Mouse (Mus musculus) splenic B cell, adult 2 months (primary cell): ENCODE measurements at regions not wholly inside any gene's neighbourhood (a gene's known extent, or its start where the extent isn't known, plus 50 kb on each side); places are given as distances from the start of the nearest gene placed in this dataset.

Experiments
- DNase-seq: peaks from one replicate; pipeline ENCODE4 v3.0.0-alpha.2; 2011; ENCODE audit warnings: low read depth, low spot score
- H3K27me3 ChIP-seq: 2 replicates; pipeline ENCODE4 v1.6.1; 2012; ENCODE audit warnings: mild to moderate bottlenecking, low read length, moderate library complexity, mixed read lengths; ENCODE audit not compliant: control insufficient read depth, poor library complexity, insufficient read depth, severe bottlenecking
- H3K36me3 ChIP-seq: 2 replicates; pipeline ENCODE4 v1.6.1; 2012; ENCODE audit warnings: mild to moderate bottlenecking, low read length, moderate library complexity, mixed read lengths; ENCODE audit not compliant: control insufficient read depth, poor library complexity, insufficient read depth, severe bottlenecking

- no peaks in the 10 kb centered on the region for H3K27me3 ChIP-seq
- no peak for DNase-seq
- H3K36me3 ChIP-seq, result no peaks in the 10 kb centered on the region
Measured at GRCm38 (mm10) chr6:35458250-35458649, 81.4 kb downstream of the Mtpn start.

- Histone ChIP-seq H3K36me3 (no peaks in the 10 kb centered on the region), H3K27me3 (no peaks in the 10 kb centered on the region)
- DNase-seq, result no peak
Measured at GRCm38 (mm10) chr6:35445007-35445406, 94.7 kb downstream of the Mtpn start.

DNA sequence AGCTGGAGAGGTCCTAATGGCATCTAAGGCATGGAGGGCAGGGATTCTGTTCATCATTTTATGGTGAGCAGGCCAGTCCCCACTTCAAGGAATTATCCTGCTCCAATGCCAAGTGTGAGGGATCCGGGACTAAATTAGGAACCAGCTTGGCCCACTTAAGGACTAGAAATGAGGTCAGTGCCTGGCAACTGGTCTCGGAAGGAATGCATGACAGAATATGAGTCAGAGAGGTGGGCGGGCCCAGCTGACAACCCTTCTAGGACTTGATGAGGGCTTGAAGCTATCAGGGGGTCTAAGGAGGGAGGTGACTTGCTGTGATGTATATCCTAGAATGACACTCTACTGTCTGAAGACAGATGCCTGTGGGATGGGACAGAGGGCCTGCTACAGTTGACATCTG is 100.4 kb upstream of the Fam180a start:
- Histone ChIP-seq H3K27me3 (no peaks in the 10 kb centered on the region), H3K36me3 (no peaks in the 10 kb centered on the region)
- DNase-seq, result no peak

DNA sequence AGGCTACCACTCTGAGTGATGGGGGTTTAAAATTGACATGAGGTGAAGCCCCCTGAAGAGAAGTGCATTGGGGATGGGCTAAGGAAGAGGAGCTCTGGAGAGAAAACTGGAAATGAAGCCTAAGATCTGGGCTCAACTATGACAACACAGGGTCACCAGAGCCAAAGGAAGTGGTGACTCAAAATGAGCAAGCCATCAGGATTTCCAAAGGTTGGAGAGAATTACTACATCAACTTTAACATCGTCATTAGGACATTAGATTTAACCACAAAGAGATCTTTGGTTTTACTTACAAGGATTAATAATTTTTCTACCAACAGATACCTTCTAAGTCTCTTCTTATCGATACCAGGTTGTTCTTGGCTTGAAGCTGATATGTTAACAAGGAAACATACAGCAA is 98.6 kb upstream of the Fam180a start:
- no peak for DNase-seq
- Histone ChIP-seq H3K27me3 (no peaks in the 10 kb centered on the region), H3K36me3 (no peaks in the 10 kb centered on the region)

DNA sequence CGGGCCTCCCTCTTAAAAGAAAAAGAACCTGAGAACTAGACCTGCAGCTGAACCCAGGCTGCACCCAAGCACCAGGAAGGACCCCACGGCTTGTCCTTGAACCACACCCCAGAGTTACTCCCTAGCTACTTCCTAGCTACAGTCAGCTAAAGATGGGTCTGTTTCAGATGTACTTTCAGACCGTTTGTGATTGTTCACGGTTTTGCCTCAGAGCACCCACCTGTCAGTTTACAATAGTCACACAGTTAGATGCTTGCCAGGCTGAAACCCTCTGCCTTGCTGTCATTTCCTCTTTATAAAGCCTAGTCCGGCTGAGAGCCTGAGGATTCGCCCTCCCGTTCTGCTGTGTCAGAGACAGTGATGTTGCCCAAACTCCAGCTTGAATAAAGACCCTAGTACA is 95.0 kb upstream of the Fam180a start:
- Histone ChIP-seq H3K27me3 (no peaks in the 10 kb centered on the region), H3K36me3 (no peaks in the 10 kb centered on the region)
- peak; percentile 59 for DNase-seq

- H3K27me3 ChIP-seq, result no peaks in the 10 kb centered on the region
- no peak for DNase-seq
Measured at GRCm38 (mm10) chr6:35405044-35405443, 79.1 kb upstream of the Fam180a start.

GRCm38 (mm10) chr6:35403341-35403910 is 77.5 kb upstream of the Fam180a start:
- DNase-seq, result no peak
- Histone ChIP-seq H3K36me3 (no peaks in the 10 kb centered on the region), H3K27me3 (no peaks in the 10 kb centered on the region)

More at GRCm38 (mm10) chr6:35405044-35405443, 79.1 kb upstream of the Fam180a start:
- no peaks in the 10 kb centered on the region for H3K36me3 ChIP-seq

DNA sequence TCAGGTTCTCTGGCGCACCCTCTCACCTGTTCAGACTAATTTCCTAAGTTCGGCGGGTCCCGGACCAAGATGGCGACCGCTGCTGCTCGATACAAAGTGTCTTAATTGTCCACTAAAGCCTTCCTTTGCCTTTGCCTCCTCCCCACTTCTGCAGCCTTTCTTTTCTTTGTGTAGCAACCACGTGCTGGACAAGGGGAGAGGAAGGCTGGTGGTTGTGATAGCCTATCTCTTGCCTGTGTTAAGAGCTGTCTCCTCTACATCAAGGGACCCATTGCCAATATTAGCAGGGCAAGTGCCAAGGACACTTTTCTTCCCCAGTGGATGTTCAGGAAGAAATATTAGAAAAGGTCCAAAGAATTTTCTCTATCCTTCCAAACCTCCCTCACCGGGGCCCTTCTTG is 69.8 kb upstream of the Fam180a start:
- Histone ChIP-seq H3K27me3 (no peaks in the 10 kb centered on the region), H3K36me3 (no peaks in the 10 kb centered on the region)
- DNase-seq, result no peak

DNA sequence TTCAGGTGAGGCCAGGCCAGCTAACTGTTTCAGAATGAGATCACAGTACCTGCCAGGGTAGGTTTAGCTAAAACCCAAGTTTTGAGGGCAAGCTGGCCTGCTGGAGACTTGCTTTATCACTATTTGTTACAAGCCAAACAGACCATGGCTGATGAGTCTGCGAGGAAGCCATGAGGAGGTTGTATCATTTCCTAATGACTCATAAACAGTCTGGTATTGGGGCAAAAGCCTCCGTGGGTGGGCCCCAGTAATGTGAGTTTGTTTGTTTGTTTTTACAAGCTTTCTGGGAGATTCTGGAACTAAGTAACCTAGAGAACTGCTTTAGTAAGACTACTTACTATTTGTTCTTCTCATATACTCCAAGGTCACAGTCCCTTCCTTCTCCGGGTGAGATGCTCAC is 62.9 kb upstream of the Fam180a start:
- no peaks in the 10 kb centered on the region for H3K27me3 ChIP-seq
- H3K36me3 ChIP-seq, result no peaks in the 10 kb centered on the region
- DNase-seq, result no peak

GRCm38 (mm10) chr6:35381536-35381935 is 55.6 kb upstream of the Fam180a start:
- H3K36me3 ChIP-seq, result no peaks in the 10 kb centered on the region
- no peak for DNase-seq
- H3K27me3 ChIP-seq, result no peaks in the 10 kb centered on the region

DNA sequence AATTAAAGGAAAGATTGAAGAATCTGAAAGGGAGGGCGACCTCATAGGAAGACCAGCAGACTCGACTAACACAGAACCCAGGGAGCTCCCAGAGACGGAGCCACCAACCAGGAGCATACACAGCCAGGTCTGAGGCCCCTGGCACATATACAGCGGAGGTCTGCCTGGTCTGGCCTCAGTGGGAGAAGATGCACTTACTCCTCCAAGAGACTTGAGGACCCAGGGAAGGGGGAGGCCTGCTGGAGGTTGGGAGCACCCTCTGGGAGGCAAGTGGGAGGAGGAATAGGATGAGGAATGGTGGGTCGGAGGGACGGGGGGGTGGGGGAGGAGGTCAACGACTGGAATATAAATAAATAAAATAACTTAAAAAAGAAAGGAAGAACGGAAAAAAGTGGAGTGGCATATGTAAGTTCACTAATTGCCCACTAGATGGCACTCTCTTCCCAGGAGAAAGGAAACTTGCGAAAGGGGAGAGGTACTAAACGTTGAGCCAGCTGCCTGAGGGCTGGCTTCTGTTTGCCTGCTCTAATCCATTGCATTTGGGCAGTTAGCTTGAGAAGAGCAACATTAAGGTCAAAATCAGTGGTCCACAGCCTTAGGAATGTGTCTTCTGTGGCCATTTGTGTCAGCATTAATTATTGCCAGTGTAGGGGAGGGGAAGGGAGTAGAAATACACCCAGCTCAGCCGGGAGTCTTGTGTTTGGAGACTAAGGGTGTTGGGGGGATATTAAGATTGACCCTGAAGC is 55.0 kb upstream of the Fam180a start:
- no peaks in the 10 kb centered on the region for H3K36me3 ChIP-seq
- no peaks in the 10 kb centered on the region for H3K27me3 ChIP-seq
- peak; percentile 75 for DNase-seq

DNA sequence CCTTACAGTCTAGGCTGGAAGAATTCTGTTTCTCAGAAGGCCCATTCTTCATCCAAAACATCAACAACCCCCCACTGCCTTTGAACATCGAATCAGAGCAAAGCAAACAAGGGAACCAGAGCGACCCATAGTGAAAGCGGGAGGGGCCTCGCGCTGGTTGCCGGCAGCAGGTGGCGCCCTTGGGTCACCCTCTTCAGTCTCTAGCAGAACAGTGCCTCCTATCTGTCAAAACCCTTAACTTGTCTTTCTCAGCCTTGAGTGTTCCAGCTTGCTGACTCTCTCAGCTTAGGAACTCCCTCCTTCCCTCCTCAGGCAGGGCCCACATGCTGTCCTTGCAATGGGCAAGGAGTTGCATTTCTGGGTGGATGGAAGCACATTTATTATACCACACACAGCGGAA is 53.9 kb upstream of the Fam180a start:
- H3K27me3 ChIP-seq, result no peaks in the 10 kb centered on the region
- DNase-seq, result peak; percentile 88
- no peaks in the 10 kb centered on the region for H3K36me3 ChIP-seq

GRCm38 (mm10) chr6:35378851-35379250 is 52.9 kb upstream of the Fam180a start:
- Histone ChIP-seq H3K36me3 (no peaks in the 10 kb centered on the region), H3K27me3 (no peaks in the 10 kb centered on the region)
- no peak for DNase-seq

DNA sequence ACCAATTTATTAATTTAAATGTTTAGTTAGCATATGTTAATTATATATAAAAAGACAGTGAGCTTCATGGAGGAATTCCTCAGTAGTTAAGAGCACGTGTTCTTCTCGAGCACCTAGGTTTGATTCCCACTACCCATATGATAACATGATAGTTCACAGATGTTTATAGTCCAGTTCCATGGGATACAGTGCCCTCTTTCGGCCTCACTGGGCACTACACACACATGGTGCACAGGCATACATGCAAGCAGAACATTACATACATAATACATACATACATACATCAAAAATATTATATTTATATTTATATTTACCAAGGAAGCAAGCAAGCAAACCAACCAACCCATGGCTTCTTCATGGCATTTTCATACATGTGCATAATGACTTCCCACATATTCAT is 51.6 kb upstream of the Fam180a start:
- DNase-seq, result no peak
- no peaks in the 10 kb centered on the region for H3K36me3 ChIP-seq
- H3K27me3 ChIP-seq, result no peaks in the 10 kb centered on the region

GRCm38 (mm10) chr6:35376526-35376925 is 50.6 kb upstream of the Fam180a start:
- Histone ChIP-seq H3K36me3 (no peaks in the 10 kb centered on the region), H3K27me3 (no peaks in the 10 kb centered on the region)
- no peak for DNase-seq
